Mouse (Mus musculus) neural tube, embryonic 10.5 days (tissue): ENCODE measurements around the gene Dnmbp.

ENCODE experiments used
- DNase-seq: peaks from one replicate; pipeline ENCODE4 v3.0.0-alpha.2; 2017; ENCODE audit warnings: low spot score; ENCODE audit errors: extremely low spot score

Gene Dnmbp

DNA sequence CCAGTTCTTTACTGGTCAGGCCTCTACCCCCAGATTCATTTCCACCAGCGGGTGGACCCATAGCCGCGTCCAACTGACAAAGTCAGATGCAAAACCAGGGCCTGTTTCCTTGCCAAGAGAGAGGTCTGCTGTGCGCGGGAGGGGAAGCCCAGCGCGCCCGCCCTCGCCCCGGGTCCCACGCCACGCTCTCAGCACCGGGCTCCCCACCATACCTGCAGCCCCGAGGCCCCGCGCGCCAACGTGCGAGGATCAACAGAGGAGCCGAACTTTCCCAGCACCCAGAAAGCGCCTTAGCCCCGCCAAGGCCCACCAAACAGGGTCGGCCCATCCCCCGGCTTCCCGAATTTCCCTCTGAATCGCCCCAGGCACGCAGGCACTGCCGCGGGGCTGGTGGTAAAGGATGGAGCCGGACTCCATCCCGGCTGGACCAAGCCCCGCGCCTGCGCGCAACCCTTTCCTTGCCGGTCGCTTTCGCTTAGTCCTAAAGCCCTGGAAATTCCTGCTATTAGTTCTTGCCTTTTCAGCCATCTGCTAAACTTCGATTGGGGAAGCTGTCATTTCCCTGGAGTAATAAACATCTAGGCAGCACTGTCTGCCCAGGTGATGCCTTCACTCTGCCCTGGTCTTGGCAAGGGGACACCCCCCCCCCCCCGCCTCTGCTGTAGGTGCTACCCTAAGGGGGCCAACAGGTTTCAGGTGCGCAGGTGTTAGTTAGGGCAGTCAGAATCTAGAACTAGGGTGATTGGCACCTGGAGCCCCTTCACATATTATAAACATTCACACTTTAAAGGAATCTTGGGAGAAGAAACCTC is 60.4 kb downstream of the Dnmbp start:
- DNase-seq = peak; percentile 90

- peak; percentile 39 for DNase-seq
These were observed 61.6 kb downstream of the Dnmbp start for GRCm38 (mm10) chr19:43878111-43879092.

- DNase-seq = no peak
These were observed 62.6 kb downstream of the Dnmbp start for GRCm38 (mm10) chr19:43877364-43877763.

DNA sequence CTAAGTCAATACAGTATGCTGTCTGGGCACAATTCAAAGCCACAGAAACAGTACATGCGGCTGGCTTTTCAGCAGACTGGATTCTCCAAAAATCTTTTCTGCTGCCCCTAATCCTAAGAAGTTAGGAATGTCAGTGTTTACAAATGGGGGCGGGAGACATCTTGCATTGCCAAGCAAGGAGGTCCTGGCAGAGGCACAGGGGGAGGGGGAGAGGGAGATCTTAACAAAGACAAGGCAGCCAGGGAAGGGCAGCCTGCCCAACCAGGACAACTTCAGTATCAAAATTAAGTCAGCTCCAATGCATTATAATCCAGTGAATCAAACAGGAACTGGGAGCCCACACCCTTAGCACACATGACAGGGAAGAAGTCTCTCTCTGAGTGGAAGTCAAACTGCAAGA is 64.0 kb downstream of the Dnmbp start:
- DNase-seq = no peak

DNA sequence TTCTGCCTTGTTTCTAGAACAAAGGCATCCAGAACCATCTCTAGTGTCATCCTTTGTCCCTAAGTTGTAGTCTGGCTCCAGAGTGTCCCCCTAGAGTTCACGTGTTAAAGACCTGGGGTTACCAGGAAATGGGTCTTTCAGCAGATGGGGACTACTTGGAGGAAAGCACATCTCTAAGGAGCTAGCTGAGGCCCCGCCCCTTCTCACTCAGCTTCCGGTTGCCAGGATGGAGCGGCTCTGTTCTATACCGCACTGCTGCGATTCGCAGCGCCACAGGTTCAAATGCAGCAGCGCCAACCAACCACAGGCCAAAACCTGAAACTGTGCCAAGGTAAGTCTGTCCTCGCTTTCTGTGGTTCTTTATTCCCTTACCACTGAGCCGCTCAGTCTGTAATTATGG is 65.6 kb downstream of the Dnmbp start:
- no peak for DNase-seq

DNA sequence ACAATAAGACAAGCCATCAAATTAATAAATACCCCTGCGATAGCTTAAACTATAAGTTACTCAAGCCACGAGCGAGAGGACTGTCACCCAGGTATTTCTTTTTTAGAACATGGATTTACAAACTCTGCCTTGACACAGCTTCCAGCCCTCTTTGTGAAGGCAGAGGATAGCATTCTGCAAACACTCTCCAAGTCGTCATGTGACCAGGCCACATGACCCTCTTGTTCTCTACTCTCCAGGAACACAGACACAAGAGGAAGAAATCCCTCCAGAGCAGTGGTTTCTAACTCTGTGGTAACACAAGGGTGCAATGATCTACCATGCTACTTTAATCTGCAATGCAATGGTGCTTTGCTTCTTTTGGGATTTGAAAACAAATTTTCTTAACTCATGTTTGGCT is 69.6 kb downstream of the Dnmbp start:
- no peak for DNase-seq

DNA sequence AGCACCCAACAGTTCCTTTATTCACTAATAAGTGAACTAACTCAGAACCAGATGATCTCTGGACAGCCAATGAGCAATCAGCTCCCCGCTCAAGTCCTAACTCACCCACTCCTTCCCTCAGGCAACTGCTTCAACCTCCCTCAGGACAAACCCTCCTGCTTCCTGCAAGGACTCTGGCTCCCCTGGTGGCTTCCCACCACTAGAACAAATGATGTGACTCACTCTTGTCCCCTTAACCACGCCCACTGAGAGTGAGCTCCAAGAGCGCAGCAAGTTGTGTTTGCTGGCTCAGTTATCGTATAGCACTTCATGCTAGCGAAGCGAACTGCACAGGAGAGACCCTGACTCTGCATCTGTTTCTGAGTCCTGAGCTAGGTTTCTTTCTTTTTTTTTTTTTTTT is 82.6 kb downstream of the Dnmbp start:
- DNase-seq = no peak

DNA sequence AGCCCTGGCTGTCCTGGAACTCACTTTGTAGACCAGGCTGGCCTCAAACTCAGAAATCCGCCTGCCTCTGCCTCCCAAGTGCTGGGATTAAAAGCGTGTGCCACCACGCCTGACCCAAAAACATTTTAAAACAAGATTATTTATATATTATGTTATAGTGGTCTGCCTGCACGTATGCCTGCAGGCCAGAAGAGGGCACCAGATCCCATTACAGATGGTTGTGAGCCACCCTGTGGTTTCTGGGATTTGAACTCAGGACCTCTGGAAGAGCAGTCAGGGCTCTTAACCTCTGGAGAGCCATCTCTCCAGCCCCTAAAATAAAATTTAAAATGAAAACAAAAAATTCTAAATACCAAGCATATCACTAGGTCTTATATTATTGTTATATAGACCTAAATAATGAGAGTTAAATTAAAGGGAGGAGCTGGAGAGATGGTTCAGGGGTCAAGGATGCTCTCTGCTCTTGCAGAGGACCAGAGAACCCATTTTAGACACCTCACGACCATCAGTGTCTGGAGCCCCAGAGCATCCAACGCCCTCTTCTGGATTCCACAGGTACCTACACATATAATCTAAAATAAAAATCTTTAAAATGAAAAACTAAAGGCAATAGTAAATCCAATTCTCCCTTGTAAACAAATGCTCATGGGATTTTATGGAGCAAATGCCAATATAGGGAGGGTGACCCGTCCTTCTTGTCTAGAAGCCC is 87.0 kb downstream of the Dnmbp start:
- DNase-seq = no peak

GRCm38 (mm10) chr19:43851996-43852630 is 87.9 kb downstream of the Dnmbp start:
- DNase-seq = no peak

GRCm38 (mm10) chr19:43850026-43850425 is 90.0 kb downstream of the Dnmbp start:
- no peak for DNase-seq

DNA sequence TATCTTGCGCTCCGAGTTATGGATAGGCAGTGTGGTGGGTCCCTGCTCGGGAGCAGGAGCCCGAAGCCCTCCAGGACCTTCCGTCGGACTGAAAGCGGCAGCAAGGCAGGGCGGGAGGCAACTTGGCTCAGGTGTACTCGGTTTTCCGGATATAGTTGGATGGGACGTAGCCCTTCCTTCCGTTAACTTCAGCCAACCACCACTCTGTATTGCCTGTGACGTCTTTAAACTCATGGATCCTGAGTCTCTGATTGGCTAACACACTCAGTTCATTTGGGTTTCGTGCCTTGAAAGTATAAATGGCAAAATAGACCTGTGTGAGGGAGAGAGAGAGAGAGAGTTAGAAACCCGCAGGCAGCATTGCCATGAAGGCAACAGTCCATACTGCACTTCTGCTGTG is 92.0 kb downstream of the Dnmbp start:
- no peak for DNase-seq

DNA sequence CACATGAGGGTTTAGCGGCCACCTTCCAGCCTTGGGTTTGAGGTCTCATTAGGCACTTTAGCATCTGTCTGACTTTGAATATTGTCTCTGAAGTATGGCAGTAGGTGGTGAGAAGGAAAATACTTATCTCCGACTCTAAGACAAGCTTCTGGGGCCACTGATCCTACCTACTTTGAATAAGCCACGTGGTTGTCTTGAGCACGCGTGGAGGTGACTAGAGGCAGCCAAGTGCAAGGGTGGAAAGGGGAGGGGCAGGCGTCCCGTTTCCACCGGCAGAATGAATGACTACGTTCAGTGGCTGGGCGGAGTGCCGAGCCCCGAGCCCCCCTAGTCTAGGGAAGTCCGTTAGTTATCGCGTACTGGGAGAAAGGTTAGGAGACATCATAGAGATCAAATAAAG is 92.9 kb downstream of the Dnmbp start:
- DNase-seq = no peak

DNA sequence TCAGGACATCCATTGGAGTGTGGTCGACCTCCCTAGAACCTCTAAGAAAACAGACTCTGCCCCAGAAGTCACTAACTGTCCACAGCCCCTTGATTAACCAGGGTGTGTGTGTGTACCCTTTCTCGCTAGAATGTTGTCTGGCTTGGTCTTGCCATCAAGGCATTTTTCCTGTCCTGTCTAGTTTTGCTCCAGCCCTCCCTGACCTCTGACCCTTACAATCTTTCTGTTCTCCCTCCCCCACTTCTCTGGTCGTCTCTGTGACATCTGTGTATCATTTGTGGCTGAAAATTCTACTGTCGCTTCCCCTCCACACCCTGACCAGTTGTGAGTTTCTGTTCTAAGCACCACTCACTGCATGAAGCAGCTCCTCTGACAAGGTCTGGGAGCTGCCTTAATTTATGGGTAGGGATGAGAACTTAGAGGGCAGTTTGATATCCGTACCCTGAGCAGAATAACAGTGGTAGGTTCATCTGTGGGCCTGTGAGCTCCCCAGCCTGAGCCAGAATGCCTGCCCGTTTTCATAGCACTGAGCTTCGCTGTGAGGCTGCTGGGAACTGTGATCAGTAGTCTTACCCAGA is 94.6 kb downstream of the Dnmbp start:
- peak; percentile 25 for DNase-seq

DNA sequence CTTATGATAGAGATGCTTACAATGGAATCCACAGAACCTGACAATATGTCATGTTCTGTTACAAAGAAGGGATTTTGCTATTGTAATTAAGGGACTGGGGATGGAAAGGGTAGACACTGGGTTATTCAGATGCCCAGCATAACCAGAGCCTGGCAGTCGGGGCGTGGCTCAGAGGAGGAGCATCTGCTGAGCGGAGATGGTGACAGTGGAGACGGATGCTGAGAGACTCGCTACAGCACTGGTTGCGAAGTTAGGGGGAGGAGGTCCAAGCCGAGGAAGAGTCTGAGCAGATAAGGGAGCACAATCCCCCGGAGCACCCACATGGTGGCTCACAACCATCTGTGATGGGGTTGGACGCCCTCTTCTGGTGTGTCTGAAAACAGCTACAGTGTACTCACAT is 96.8 kb downstream of the Dnmbp start:
- DNase-seq = no peak

- peak; percentile 78 for DNase-seq
These were observed 107.4 kb downstream of the Dnmbp start for GRCm38 (mm10) chr19:43832425-43833069.

DNA sequence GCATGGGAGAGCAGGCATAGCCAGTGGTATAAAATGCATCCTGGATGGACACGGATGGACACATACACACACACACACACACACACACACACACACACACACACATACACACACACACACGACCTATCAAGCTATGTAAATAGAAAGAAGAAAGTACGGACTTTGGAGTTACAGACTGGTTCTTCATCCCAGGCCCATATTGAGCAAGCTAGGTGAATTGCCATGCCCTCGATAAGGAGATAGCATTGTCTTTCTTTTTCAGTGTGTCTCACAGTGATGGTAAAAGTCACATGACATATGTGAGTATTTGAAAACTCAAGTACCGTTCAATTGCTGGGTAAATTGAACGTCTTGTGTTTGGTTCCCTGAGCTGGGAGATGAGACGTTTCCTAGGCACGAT is 113.1 kb downstream of the Dnmbp start:
- no peak for DNase-seq

DNA sequence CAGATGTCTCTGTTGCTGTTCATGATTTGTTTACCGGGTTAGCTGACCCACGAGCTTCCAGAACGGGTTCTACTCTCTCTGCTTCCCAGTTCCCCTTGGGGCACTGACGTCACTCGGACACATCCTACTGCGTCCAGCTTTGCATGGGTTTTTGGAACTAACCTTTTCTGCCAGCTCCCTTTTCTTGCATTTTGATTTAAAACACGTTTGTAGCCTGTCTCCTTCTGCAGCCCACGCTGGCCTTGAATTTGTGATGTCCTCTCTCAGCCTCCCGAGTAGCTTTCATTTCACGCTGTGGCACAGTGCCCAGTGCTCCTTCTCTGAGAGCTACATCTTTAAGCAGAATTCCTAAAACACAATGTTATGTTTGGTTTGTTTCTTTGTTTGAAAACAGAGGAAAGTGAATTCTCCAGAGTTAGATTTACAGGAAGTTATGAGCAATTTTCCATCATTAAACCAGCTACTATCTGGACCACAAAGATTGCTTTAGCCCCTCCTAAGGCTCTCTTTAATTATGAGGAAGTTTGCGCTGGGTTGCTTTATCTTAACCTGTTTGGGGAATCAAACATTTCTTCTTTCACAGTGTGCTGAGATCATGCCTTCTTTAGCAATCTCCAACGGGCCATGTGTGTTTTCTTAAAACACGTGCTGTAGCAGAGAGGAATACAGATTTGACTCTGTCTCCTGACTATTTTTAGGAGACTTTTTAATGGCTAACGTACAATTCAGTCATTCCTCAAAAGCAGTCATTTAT is 124.2 kb downstream of the Dnmbp start:
- no peak for DNase-seq

- DNase-seq = no peak
These were observed 126.7 kb downstream of the Dnmbp start for GRCm38 (mm10) chr19:43813315-43813714.

GRCm38 (mm10) chr19:43811419-43811818 is 128.6 kb downstream of the Dnmbp start:
- no peak for DNase-seq

- DNase-seq = no peak
These were observed 130.7 kb downstream of the Dnmbp start for GRCm38 (mm10) chr19:43809331-43809730.
